Mouse (Mus musculus) stomach, postnatal 0 days (tissue): Measurements from ENCODE around the gene Uggt1.

ENCODE experiments used
- CTCF ChIP-seq: IDR thresholded peaks from 2 replicates; pipeline ENCODE4 v1.5.1; 2016; ENCODE audit warnings: antibody characterized with exemption, low read depth, mild to moderate bottlenecking, moderate library complexity
- EP300 ChIP-seq: optimal IDR thresholded peaks from 2 replicates; pipeline ENCODE3; 2016; ENCODE audit warnings: antibody characterized with exemption

GRCm38 (mm10) chr1:36149411-36149810, 95.1 kb downstream of the Uggt1 start:
- TF ChIP-seq CTCF (peak; percentile 69), EP300 (no peak)
